Mouse (Mus musculus): ENCODE data around the gene Gbgt1. TPM values are rescaled to one million over a fixed set of nuclear protein-coding genes. Genes with fewer than 3 reads are reported as not detected.

Gene Gbgt1
- total and polyA plus RNA-seq, 2 experiments, result 0.65 to 0.86 TPM

GRCm38 (mm10) chr2:28464919-28465318, 31.8 kb upstream of the Gbgt1 start:
- TF ChIP-seq POLR2A (IDR thresholded peaks at IDR 0.05; ENCODE audit: extremely low read depth, insufficient read depth, low read length) (no peak), CTCF (IDR thresholded peaks at IDR 0.05; ENCODE audit: low read depth, low read length) (no peak)
- 88% methylated on average over 9 of the region's 9 CpGs for WGBS
- Histone ChIP-seq H3K27ac (replicated peaks; ENCODE audit: insufficient read depth, low read depth, low read length) (no peak overlapping the region), H3K36me3 (ENCODE audit: control insufficient read depth, insufficient read depth, low read length) (peaks cover 4% of the 10 kb centered on the region), H3K79me2 (ENCODE audit: control insufficient read depth, insufficient read depth, low read length) (peaks cover 3% of the 10 kb centered on the region; the same call in 1 of the 2 replicates), H3K9ac (ENCODE audit: low read depth, low read length) (no peak overlapping the region), H3K4me3 (ENCODE audit: insufficient read depth, low read depth, low read length) (no peak overlapping the region), H3K4me1 (ENCODE audit: control insufficient read depth, insufficient read depth, low read length) (peaks cover 6% of the 10 kb centered on the region; the same call in 1 of the 2 replicates), H3K27me3 (ENCODE audit: control insufficient read depth, insufficient read depth, low read length) (no peaks in the 10 kb centered on the region)
- DNase-seq (ENCODE audit: extremely low read depth, low read depth, low spot score), result no peak

GRCm38 (mm10) chr2:28465836-28466518, 30.7 kb upstream of the Gbgt1 start, which contains the start of gene 1700007K13Rik:
TSS of gene 1700007K13Rik (minus strand) at chr2:28466332.
- peaks cover 6% of the 10 kb centered on the region; the same call in 1 of the 2 replicates for H3K4me1 ChIP-seq (ENCODE audit: control insufficient read depth, insufficient read depth, low read length)
- H3K9ac ChIP-seq (ENCODE audit: low read depth, low read length), result no peak within 1 kb of the TSS
- peak; percentile 83 for DNase-seq (ENCODE audit: extremely low read depth, low read depth, low spot score)

GRCm38 (mm10) chr2:28467860-28468485, 28.7 kb upstream of the Gbgt1 start, which contains the start of gene Mrps2:
TSS of gene Mrps2 (plus strand) at chr2:28468066.
- Histone ChIP-seq H3K79me2 (ENCODE audit: control insufficient read depth, insufficient read depth, low read length) (peaks cover 3% of the 10 kb centered on the region; the same call in 1 of the 2 replicates), H3K4me3 (ENCODE audit: insufficient read depth, low read depth, low read length) (peak within 1 kb of the TSS; percentile 94), H3K36me3 (ENCODE audit: control insufficient read depth, insufficient read depth, low read length) (peaks cover 10% of the 10 kb centered on the region), H3K4me1 (ENCODE audit: control insufficient read depth, insufficient read depth, low read length) (peaks cover 6% of the 10 kb centered on the region; the same call in 1 of the 2 replicates), H3K9ac (ENCODE audit: low read depth, low read length) (peak within 1 kb of the TSS; percentile 93), H3K27me3 (ENCODE audit: control insufficient read depth, insufficient read depth, low read length) (no peaks in the 10 kb centered on the region), H3K27ac (replicated peaks; ENCODE audit: insufficient read depth, low read depth, low read length) (peak within 1 kb of the TSS; percentile 69)
- TF ChIP-seq POLR2A (IDR thresholded peaks at IDR 0.05; ENCODE audit: extremely low read depth, insufficient read depth, low read length) (peak; percentile 86), CTCF (IDR thresholded peaks at IDR 0.05; ENCODE audit: low read depth, low read length) (peak; percentile 87)
- peak; percentile 55 for DNase-seq (ENCODE audit: extremely low read depth, low read depth, low spot score)
- WGBS, result 1% methylated on average over 52 of the region's 52 CpGs

More at GRCm38 (mm10) chr2:28465836-28466518, 30.7 kb upstream of the Gbgt1 start, which contains the start of gene 1700007K13Rik:
- H3K36me3 ChIP-seq (ENCODE audit: control insufficient read depth, insufficient read depth, low read length), result peaks cover 10% of the 10 kb centered on the region
- TF ChIP-seq POLR2A (IDR thresholded peaks at IDR 0.05; ENCODE audit: extremely low read depth, insufficient read depth, low read length) (no peak), CTCF (IDR thresholded peaks at IDR 0.05; ENCODE audit: low read depth, low read length) (no peak)
- H3K4me3 ChIP-seq (ENCODE audit: insufficient read depth, low read depth, low read length), result no peak within 1 kb of the TSS
- H3K27ac ChIP-seq (replicated peaks; ENCODE audit: insufficient read depth, low read depth, low read length), result no peak within 1 kb of the TSS
- peaks cover 3% of the 10 kb centered on the region; the same call in 1 of the 2 replicates for H3K79me2 ChIP-seq (ENCODE audit: control insufficient read depth, insufficient read depth, low read length)
- 11% methylated on average over 25 of the region's 25 CpGs for WGBS
- no peaks in the 10 kb centered on the region for H3K27me3 ChIP-seq (ENCODE audit: control insufficient read depth, insufficient read depth, low read length)

GRCm38 (mm10) chr2:28468486-28469225, 28.0 kb upstream of the Gbgt1 start:
- Histone ChIP-seq H3K27me3 (ENCODE audit: control insufficient read depth, insufficient read depth, low read length) (no peaks in the 10 kb centered on the region), H3K27ac (replicated peaks; ENCODE audit: insufficient read depth, low read depth, low read length) (peak overlapping the region; percentile 69; the same call in 1 of the 2 replicates)
- WGBS, result 49% methylated on average over 18 of the region's 18 CpGs

GRCm38 (mm10) chr2:28469461-28469860, 27.2 kb upstream of the Gbgt1 start:
- TF ChIP-seq CTCF (IDR thresholded peaks at IDR 0.05; ENCODE audit: low read depth, low read length) (no peak), POLR2A (IDR thresholded peaks at IDR 0.05; ENCODE audit: extremely low read depth, insufficient read depth, low read length) (no peak)
- no peak overlapping the region for H3K4me3 ChIP-seq (ENCODE audit: insufficient read depth, low read depth, low read length)
- peaks cover 10% of the 10 kb centered on the region for H3K36me3 ChIP-seq (ENCODE audit: control insufficient read depth, insufficient read depth, low read length)
- WGBS, result 97% methylated on average over 14 of the region's 14 CpGs
- no peak overlapping the region for H3K27ac ChIP-seq (replicated peaks; ENCODE audit: insufficient read depth, low read depth, low read length)
- H3K27me3 ChIP-seq (ENCODE audit: control insufficient read depth, insufficient read depth, low read length), result no peaks in the 10 kb centered on the region
- no peak overlapping the region for H3K9ac ChIP-seq (ENCODE audit: low read depth, low read length)
- H3K79me2 ChIP-seq (ENCODE audit: control insufficient read depth, insufficient read depth, low read length), result peaks cover 3% of the 10 kb centered on the region; the same call in 1 of the 2 replicates
- DNase-seq (ENCODE audit: extremely low read depth, low read depth, low spot score), result no peak
- peaks cover 6% of the 10 kb centered on the region; the same call in 1 of the 2 replicates for H3K4me1 ChIP-seq (ENCODE audit: control insufficient read depth, insufficient read depth, low read length)

More at GRCm38 (mm10) chr2:28468486-28469225, 28.0 kb upstream of the Gbgt1 start:
- Histone ChIP-seq H3K4me3 (ENCODE audit: insufficient read depth, low read depth, low read length) (peak overlapping the region; percentile 94), H3K36me3 (ENCODE audit: control insufficient read depth, insufficient read depth, low read length) (peaks cover 10% of the 10 kb centered on the region), H3K4me1 (ENCODE audit: control insufficient read depth, insufficient read depth, low read length) (peaks cover 6% of the 10 kb centered on the region; the same call in 1 of the 2 replicates), H3K79me2 (ENCODE audit: control insufficient read depth, insufficient read depth, low read length) (peaks cover 3% of the 10 kb centered on the region; the same call in 1 of the 2 replicates), H3K9ac (ENCODE audit: low read depth, low read length) (peak overlapping the region; percentile 93)
- TF ChIP-seq CTCF (IDR thresholded peaks at IDR 0.05; ENCODE audit: low read depth, low read length) (no peak), POLR2A (IDR thresholded peaks at IDR 0.05; ENCODE audit: extremely low read depth, insufficient read depth, low read length) (no peak)
- DNase-seq (ENCODE audit: extremely low read depth, low read depth, low spot score), result peak; percentile 64

All from liver, adult 2 months (tissue).